Mouse (Mus musculus): Measurements from ENCODE around the gene Gm7971. TPM values are rescaled to one million over a fixed set of nuclear protein-coding genes. Genes with fewer than 3 reads are reported as not detected.
"Not testable (repeated sequence)": the region's sequence is repeated elsewhere in the genome, so short reads cannot be mapped to it uniquely, and the experiment has no call there.

The Gm7971 gene
- polyA plus RNA-seq (2015; fragmentation: Nextera tagmentation; extraction: Ambion mirVana) = not detected in 2 replicates

- WGBS = no CpG with 5 or more reads among the region's 1 CpGs
- not testable (repeated sequence) for H3K9me3 ChIP-seq; ATAC-seq (ENCODE audit: extremely low read depth, insufficient number of reproducible peaks, low FRiP score, low TSS enrichment)
These were observed at the start of gene Gm7971 for GRCm38 (mm10) chr5:95594775-95595174. Gm7971 (minus strand) TSS chr5:95594875.

More at GRCm38 (mm10) chr5:95594775-95595174, at the start of gene Gm7971:
- not testable (repeated sequence) for H3K9ac ChIP-seq; H3K27me3 ChIP-seq (replicated peaks); H3K27ac ChIP-seq (replicated peaks); H3K4me3 ChIP-seq; H3K4me1 ChIP-seq; H3K36me3 ChIP-seq; H3K4me2 ChIP-seq

Other genes starting within 250 kb of the Gm7971 start
- gene D5Ertd577e, start 138.1 kb downstream of the Gm7971 start, polyA plus RNA-seq (2015; fragmentation: Nextera tagmentation; extraction: Ambion mirVana) = not detected in 2 replicates
- gene Gm3286, start 84.1 kb downstream of the Gm7971 start, polyA plus RNA-seq (2015; fragmentation: Nextera tagmentation; extraction: Ambion mirVana) = not detected in 2 replicates
- not detected in 2 replicates for gene Gm7978, start 141.3 kb upstream of the Gm7971 start, polyA plus RNA-seq (2015; fragmentation: Nextera tagmentation; extraction: Ambion mirVana)
- gene Gm7982, start 147.1 kb upstream of the Gm7971 start, polyA plus RNA-seq (2015; fragmentation: Nextera tagmentation; extraction: Ambion mirVana) = not detected in 2 replicates
- gene E330014E10Rik, start 181.1 kb upstream of the Gm7971 start, polyA plus RNA-seq (2015; fragmentation: Nextera tagmentation; extraction: Ambion mirVana) = not detected in 2 replicates

Data from heart, embryonic 13.5 days (tissue).